Mouse (Mus musculus) lung, postnatal 25 days (tissue): ENCODE data around the gene Ltbr.
"Not testable (repeated sequence)": the region's sequence is repeated elsewhere in the genome, so short reads cannot be mapped to it uniquely, and the experiment has no call there.

ENCODE experiments used
- DNase-seq: peaks from one replicate; pipeline ENCODE4 v3.0.0; 2022; ENCODE audit warnings: low spot score

Ltbr gene

GRCm38 (mm10) chr6:125271455-125272227 lies 42.0 kb downstream of the Ltbr start:
- DNase-seq: peak; percentile 95

- DNase-seq: no peak
Observed at GRCm38 (mm10) chr6:125268799-125269198, 44.9 kb downstream of the Ltbr start.

DNA sequence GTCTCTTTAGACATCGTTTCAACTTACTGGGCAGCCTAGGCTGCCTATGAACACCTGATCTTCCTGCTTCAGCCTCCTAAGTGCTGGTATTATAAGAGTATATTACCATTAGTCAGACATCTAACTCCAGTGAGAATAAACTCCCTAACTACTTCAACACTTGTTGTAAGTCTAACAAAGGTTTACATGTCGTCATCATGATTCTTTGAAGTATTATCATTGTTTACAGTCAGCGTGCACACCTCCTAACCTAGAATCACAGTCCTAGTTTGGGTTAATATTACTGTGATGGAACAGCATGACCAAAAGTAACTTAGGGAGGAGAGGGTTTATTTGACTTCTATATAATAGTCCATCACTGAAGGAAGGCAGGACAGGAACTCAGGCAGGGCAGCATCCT lies 46.2 kb downstream of the Ltbr start:
- no peak for DNase-seq

- DNase-seq: not testable (repeated sequence)
Observed at GRCm38 (mm10) chr6:125266600-125266999, 47.1 kb downstream of the Ltbr start.

GRCm38 (mm10) chr6:125266091-125266490 lies 47.6 kb downstream of the Ltbr start:
- no peak for DNase-seq

DNA sequence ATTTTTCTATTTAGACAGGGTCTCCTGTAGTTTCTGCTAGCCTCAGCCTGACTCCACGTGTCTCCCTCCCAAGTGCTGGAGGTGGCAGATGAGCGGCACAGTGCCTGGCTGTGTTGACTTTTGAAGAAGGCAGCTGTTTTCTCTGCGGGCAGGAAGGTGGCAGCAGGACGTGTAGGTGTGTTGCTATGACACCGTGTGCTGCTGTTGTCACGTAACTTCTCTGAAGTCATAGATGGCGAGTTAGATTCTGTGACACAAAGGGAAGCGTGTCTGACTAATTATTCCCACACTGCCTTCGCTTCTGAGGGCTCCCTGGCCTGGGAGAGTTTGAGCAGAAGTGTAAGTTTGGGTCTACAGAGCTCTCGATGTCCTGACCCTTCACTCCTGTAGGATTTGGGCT lies 48.4 kb downstream of the Ltbr start:
- peak; percentile 46 for DNase-seq

DNA sequence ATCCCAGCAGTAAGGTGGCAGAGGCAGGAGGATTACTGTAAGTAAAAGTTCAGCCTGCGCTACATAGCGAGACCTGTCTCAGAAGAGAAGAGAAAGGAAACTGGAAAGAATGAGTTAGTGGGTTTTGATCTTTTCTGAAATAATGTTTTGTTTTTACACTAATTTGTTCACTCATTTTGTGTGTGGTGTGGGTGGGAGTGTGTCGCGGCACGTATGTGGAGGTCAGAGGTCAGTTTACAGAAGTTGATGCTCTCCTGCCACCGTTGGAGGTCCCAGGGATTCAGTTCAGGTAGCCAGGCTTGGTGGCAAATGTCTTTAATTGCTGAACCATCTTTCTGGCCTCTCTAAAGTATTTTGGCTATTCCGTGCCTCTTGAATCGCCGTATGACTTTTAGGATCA lies 49.5 kb downstream of the Ltbr start:
- no peak for DNase-seq

- no peak for DNase-seq
Observed at GRCm38 (mm10) chr6:125260006-125260555, 53.6 kb downstream of the Ltbr start.
